Mouse (Mus musculus) midbrain, postnatal 0 days (tissue): ENCODE data around the gene Dbt. TPM values are rescaled to one million over a fixed set of nuclear protein-coding genes. Genes with fewer than 3 reads are reported as not detected.

Experiments used
- ATAC-seq: fragments of 200-750 bp; cut with Nextera tagmentation; 2 replicates; pipeline ENCODE4 v1.8.0; 2017; ENCODE audit warnings: moderate number of reproducible peaks, mild to moderate bottlenecking, moderate TSS enrichment, moderate library complexity; ENCODE audit not compliant: low FRiP score
- DNase-seq: peaks from one replicate; pipeline ENCODE4 v3.0.0-alpha.2; 2015; ENCODE audit warnings: low spot score
- H3K27ac ChIP-seq: fragments of 300-500 bp; sonication (generic); 2 replicates; pipeline ENCODE4 v1.5.1; 2014; ENCODE audit warnings: low read depth, mild to moderate bottlenecking, low read length, mixed read lengths
- H3K27me3 ChIP-seq: fragments of 300-500 bp; sonication (generic); 2 replicates; pipeline ENCODE4 v1.6.1; 2014; ENCODE audit warnings: low read length, control low read depth, mixed read lengths; ENCODE audit not compliant: insufficient read depth
- H3K36me3 ChIP-seq: fragments of 300-500 bp; sonication (generic); 2 replicates; pipeline ENCODE4 v1.6.1; 2014; ENCODE audit warnings: low read length, control low read depth, mixed read lengths; ENCODE audit not compliant: insufficient read depth
- H3K4me1 ChIP-seq: fragments of 300-500 bp; sonication (generic); 2 replicates; pipeline ENCODE4 v1.6.1; 2014; ENCODE audit warnings: mild to moderate bottlenecking, control low read depth, antibody characterized with exemption, low read length, mixed read lengths; ENCODE audit not compliant: insufficient read depth
- H3K4me2 ChIP-seq: fragments of 300-500 bp; sonication (generic); 2 replicates; pipeline ENCODE4 v1.6.1; 2014; ENCODE audit warnings: low read depth, mild to moderate bottlenecking, low read length, mixed read lengths; ENCODE audit not compliant: poor library complexity, severe bottlenecking
- H3K4me3 ChIP-seq: fragments of 300-500 bp; sonication (generic); 2 replicates; pipeline ENCODE4 v1.5.1; 2014; ENCODE audit warnings: low read depth, mild to moderate bottlenecking, low read length, moderate library complexity
- H3K9ac ChIP-seq: fragments of 300-500 bp; sonication (generic); replicated peaks from 2 replicates; pipeline ENCODE4 v1.6.1; 2014; ENCODE audit warnings: mild to moderate bottlenecking, low read length, moderate library complexity, mixed read lengths; ENCODE audit not compliant: poor library complexity, severe bottlenecking
- H3K9me3 ChIP-seq: fragments of 300-500 bp; sonication (generic); 2 replicates; pipeline ENCODE4 v1.6.1; 2016; ENCODE audit warnings: low read length, control low read depth
- CTCF ChIP-seq: IDR thresholded peaks from 2 replicates; pipeline ENCODE4 v1.5.1; 2016; ENCODE audit warnings: antibody characterized with exemption, mild to moderate bottlenecking
- WGBS: fragments of 180-500 bp; shearing (Covaris S2); extraction: QIAGEN DNeasy Blood & Tissue Kit; methylation state at CpG from one replicate; pipeline ENCODE4 v1.1.7; 2014; 5-methylcytosine and 5-hydroxymethylcytosine counted together
- polyA plus RNA-seq: library from polyadenylated mRNA; unstranded; fragments of >200 nt; fragmentation: Nextera tagmentation; extraction: Ambion mirVana; gene quantifications from 2 replicates; pipeline ENCODE4 v1.2.1, GENCODE M21; 2015
- total RNA-seq: library from RNA; depleted of rRNA; stranded (reverse); fragments of >200 nt; gene quantifications from 2 replicates; pipeline ENCODE4 v1.2.3, GENCODE M21; 2014; rRNA removed

The Dbt gene
- total RNA-seq (12.9 and 16.3 TPM in 2 replicates), polyA plus RNA-seq (9.2 and 10.3 TPM in 2 replicates)

DNA sequence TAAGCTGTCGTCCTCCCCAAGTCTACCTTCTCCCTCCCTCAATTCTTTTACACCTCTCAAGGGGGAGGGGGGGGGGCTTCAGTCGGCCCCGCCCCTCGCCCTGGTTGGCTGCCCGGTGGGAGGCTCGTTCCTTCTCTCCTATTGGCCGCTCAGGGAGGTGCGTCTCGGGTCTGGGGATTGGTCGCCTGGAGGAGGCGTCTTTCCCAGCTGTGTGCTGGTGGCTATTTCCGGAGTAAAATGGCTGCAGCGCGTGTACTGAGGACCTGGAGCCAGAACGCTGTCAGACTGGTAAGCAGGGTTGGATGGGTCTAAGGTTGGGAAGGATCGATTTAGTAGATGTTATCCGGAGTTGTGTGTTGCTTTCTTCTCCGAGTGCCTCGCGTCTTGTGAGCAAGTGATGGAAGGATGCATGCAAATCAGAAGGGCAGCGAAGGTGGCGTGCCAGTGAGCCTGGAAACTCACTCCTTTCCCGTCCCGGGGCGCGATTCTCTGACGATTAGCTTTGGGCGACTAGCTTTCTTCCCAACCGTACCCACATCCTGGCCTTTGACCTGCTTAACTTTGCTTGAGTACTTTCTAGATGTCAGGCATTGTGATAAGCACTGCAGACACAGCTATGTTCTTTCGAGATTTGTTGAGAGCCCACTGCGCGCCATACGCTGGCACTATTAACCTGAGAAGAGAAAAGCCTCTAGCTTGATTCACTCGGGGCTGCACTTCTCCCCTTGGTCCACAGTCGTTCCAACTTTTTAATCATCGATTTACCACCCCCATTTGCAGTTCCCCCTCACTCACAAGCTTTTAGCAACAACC lies at the start of gene Dbt:
TSS of gene Dbt (plus strand) at position 167 of the 813 bp plus-strand sequence.
- Histone ChIP-seq H3K4me3 (peak within 1 kb of the TSS; percentile 68), H3K27me3 (no peaks in the 10 kb centered on the region), H3K36me3 (no peaks in the 10 kb centered on the region), H3K27ac (peak within 1 kb of the TSS; percentile 62), H3K9ac (peak within 1 kb of the TSS; percentile 68), H3K4me2 (peak within 1 kb of the TSS; percentile 79), H3K4me1 (peaks cover 6% of the 10 kb centered on the region; the same call in 1 of the 2 replicates), H3K9me3 (no peaks in the 10 kb centered on the region)
- WGBS, result under 1% methylated on average over 36 of the region's 36 CpGs
- ATAC-seq (peak; percentile 95), DNase-seq (peak; percentile 95)
- TF ChIP-seq CTCF, result peak; percentile 13; the same call in 1 of the 2 replicates

DNA sequence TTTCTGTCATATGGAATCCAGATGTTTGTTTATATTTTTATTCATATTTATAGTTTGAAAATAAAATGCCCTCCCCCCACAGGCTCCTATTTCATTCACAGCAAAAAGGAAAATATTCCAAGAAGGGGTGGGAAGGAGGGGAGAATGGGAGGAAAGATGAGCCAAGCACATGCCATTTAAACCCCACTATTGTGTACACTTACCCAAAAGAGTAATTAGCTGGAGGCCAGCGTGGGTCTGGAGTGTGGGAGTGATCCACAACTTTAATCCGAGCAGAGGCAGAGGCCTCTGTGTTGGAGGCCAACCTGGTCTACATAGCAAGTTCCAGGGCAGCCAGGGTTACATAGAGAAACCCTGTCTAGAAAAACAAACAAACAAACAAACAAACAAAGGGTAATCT lies 48.6 kb upstream of the Dbt start:
- WGBS, result 55% methylated on average over 2 of the region's 2 CpGs
- no peaks in the 10 kb centered on the region for H3K4me1 ChIP-seq
- no peaks in the 10 kb centered on the region for H3K9me3 ChIP-seq
- no peak overlapping the region for H3K27ac ChIP-seq
- no peaks in the 10 kb centered on the region for H3K36me3 ChIP-seq
- no peak for ATAC-seq
- no peak for DNase-seq
- TF ChIP-seq CTCF, result no peak
- H3K4me2 ChIP-seq, result no peak overlapping the region
- H3K27me3 ChIP-seq, result no peaks in the 10 kb centered on the region
- no peak overlapping the region for H3K9ac ChIP-seq
- no peak overlapping the region for H3K4me3 ChIP-seq

DNA sequence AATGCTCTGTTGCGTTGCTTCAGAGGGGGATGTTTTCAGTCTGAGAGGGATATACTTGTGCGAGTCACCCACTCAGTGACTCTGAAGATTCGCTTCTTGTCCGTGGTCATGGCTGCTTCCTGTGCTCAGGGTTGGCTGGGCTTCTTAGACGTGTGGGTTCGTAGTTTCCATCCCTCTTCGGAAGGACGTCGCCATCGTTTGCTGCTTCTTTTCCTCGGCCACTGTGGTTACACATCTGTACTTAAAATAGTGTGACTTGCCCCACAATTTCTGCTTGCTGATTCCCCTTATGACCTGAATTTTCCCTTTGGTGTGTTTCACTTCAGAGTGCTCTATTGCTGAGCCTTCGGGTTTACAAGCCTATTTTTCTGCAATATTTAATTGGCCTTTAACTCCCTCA lies 47.2 kb upstream of the Dbt start:
- no peak overlapping the region for H3K9ac ChIP-seq
- DNase-seq, result no peak
- H3K4me2 ChIP-seq, result no peak overlapping the region
- no peaks in the 10 kb centered on the region for H3K4me1 ChIP-seq
- no peaks in the 10 kb centered on the region for H3K36me3 ChIP-seq
- no peaks in the 10 kb centered on the region for H3K9me3 ChIP-seq
- no peak for ATAC-seq
- H3K4me3 ChIP-seq, result no peak overlapping the region
- 89% methylated on average over 12 of the region's 12 CpGs for WGBS
- no peaks in the 10 kb centered on the region for H3K27me3 ChIP-seq
- H3K27ac ChIP-seq, result no peak overlapping the region
- no peak for TF ChIP-seq CTCF

DNA sequence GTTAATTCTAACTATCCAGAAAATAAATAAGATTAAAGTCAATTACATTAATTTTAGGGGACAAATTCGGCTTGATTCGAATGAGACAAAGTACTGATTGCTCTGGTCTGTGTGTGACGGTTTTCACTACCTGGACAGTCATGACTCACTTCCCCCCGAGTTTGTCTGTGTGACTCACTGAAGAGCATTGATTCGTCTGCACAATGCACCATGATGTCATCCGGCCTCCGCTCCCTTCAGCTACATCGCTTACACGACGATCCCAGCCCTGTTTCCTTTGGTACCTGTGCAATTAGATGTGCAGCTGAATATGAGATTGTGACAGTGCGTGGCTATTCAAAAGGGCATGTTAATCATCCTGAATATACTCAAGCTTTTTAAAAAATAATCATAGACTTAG lies 38.3 kb upstream of the Dbt start:
- no peak for ATAC-seq
- no peak overlapping the region for H3K4me3 ChIP-seq
- H3K36me3 ChIP-seq, result no peaks in the 10 kb centered on the region
- no peak overlapping the region for H3K4me2 ChIP-seq
- no peaks in the 10 kb centered on the region for H3K9me3 ChIP-seq
- DNase-seq, result no peak
- no peak overlapping the region for H3K9ac ChIP-seq
- no peaks in the 10 kb centered on the region for H3K4me1 ChIP-seq
- no peak overlapping the region for H3K27ac ChIP-seq
- WGBS, result 79% methylated on average over 11 of the region's 11 CpGs
- TF ChIP-seq CTCF, result no peak
- no peaks in the 10 kb centered on the region for H3K27me3 ChIP-seq

DNA sequence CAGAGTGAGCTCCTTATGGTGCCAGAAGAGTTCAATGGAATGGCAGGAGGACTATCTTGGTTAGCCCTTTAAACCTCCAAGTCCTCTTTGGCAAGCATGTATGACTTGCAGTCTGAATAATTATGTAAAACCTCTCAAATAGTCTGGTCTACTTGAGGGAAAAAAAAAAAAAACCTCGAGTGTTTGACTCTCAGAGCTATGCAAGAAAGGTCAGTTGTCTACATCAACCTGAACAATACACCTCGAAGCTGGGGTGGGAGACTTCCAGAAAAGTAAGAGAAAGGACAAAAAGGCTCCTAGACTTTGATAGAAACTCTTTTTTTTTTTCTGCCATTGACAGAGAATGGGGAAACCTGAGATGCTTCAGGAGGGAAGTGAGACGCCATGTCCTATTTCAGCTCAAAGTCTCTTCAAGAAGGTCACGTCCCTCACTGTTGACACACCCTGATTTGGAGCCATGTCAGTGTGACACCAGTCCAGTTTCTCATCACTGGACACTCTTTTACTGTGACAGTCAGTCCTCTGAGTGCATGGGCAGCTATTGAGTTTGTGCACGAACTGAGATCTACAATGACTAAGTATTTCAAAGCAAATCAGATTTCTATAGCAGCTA lies 36.1 kb upstream of the Dbt start:
- WGBS, result 57% methylated on average over 5 of the region's 5 CpGs
- no peak overlapping the region for H3K9ac ChIP-seq
- no peak overlapping the region for H3K4me3 ChIP-seq
- no peaks in the 10 kb centered on the region for H3K36me3 ChIP-seq
- no peaks in the 10 kb centered on the region for H3K27me3 ChIP-seq
- H3K27ac ChIP-seq, result no peak overlapping the region
- no peaks in the 10 kb centered on the region for H3K9me3 ChIP-seq
- TF ChIP-seq CTCF, result no peak
- no peak overlapping the region for H3K4me2 ChIP-seq
- H3K4me1 ChIP-seq, result no peaks in the 10 kb centered on the region
- ATAC-seq (no peak), DNase-seq (no peak)

DNA sequence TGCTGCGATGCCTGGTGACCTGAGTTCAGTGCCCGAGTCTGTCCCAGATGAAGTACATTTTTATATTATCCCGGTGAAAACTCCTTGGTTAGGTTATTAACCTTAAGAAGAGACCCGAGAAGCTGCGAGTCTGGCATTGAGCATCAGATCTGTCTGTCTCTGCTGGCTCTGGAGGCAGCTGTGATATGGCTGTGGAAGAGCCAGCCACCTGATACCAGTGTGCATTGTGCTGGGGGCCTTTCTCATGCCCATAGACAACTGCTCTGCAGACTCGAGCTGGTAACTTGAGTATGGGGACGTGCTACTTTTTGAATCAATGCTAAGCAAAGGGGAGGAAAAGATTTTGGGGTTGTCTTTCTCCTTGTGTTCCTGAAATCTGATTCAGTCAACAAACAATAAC lies 35.5 kb upstream of the Dbt start:
- H3K4me2 ChIP-seq, result no peak overlapping the region
- no peak overlapping the region for H3K9ac ChIP-seq
- DNase-seq, result no peak
- H3K27me3 ChIP-seq, result no peaks in the 10 kb centered on the region
- no peak overlapping the region for H3K27ac ChIP-seq
- no peaks in the 10 kb centered on the region for H3K36me3 ChIP-seq
- 85% methylated on average over 7 of the region's 7 CpGs for WGBS
- ATAC-seq, result no peak
- no peak overlapping the region for H3K4me3 ChIP-seq
- no peaks in the 10 kb centered on the region for H3K4me1 ChIP-seq
- H3K9me3 ChIP-seq, result no peaks in the 10 kb centered on the region
- TF ChIP-seq CTCF, result no peak
